Mouse (Mus musculus) retina, postnatal 1 day (tissue): ENCODE data around the gene Ccdc57.
"Not testable (repeated sequence)": the region's sequence is repeated elsewhere in the genome, so short reads cannot be mapped to it uniquely, and the experiment has no call there.

ENCODE experiments used
- DNase-seq: peaks from one replicate; pipeline ENCODE4 v3.0.0-alpha.2; 2012

The Ccdc57 gene

DNA sequence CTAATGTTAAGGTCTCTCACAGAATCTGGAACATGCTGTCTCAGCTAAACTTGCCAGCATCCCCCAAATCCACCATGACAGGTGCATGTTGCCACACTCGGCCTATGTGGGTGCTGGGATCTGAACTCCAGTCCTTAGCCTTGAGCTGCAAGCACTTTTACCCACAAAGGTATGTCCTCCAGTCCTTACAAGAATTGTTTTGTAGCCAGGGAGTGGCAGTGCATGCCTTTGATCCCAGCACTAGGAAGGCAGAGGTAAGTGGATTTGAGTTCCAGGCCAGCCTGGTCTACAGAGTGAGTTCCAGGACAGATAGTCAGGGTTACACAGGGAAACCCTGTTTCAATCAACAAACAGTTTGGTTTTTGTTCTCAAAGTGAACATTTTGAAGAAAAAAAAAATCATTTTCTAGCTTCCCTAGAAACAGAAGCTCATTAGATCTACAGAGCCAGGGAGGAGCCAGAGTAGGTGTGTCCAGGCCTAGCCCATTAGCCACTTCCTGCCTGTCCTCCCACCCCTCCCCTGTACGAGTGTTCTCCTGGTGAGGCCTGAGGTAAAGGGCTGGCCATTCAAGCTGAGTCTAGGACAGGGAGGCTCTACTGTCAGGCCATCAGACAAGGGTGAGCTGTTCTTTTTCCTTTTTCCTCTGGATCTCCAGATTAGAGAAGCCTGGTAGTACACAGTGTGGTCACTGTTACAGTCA, 82.2 kb downstream of the Ccdc57 start:
- DNase-seq, result no peak

DNA sequence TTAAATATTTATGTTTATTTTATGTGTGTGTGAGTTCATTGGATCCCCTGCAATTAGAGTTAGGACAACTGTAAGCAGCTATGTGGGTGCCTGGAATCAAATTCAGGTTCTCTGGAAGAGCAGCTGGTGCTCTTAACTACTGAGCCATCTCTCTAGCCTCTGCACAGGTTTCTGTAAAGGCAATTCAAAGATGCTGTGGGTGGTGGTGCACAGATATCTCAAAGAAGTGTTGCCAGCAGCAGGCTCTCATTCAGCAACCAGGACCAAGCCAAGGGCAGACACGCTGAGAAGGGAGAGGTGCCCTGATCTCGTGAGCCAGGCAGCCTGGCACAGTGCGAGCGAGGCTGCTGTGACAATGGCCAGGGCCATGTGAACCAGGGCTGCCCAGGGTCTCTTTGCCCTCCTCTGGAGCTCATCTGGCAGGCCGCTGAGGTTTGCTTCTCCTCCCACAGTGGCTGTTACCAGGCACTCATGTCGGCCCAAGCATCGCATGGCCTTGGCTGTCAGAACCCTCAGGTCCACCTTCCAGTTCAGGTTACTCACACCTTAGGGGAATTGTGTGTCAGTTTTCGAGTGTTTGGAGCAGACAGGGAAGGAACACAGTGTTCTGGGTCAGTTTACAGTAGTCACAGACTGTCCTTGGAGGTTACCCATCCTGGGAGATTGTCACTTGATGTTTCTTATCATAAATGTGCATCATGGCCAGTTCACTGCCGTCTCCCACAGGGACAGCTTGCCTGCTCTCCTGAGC, 85.8 kb downstream of the Ccdc57 start:
- DNase-seq, result no peak

DNA sequence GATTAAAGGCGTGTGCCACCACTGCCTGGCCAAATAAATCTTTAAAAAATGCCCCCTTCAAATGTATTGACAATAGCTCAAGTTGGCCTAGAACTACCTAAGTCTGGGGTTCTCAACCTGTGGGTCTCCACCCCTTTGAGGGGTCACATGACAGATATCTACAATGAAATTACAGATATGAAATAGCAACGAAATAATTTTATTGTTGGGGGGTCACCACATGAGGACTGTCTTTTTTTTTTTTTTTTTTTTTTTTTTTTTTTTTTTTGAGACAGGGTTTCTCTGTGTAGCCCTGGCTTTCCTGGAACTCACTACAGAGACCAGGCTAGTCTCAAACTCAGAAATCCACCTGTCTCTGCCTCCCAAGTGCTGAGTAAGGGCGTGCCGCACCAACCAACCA, 88.3 kb downstream of the Ccdc57 start:
- no peak for DNase-seq

DNA sequence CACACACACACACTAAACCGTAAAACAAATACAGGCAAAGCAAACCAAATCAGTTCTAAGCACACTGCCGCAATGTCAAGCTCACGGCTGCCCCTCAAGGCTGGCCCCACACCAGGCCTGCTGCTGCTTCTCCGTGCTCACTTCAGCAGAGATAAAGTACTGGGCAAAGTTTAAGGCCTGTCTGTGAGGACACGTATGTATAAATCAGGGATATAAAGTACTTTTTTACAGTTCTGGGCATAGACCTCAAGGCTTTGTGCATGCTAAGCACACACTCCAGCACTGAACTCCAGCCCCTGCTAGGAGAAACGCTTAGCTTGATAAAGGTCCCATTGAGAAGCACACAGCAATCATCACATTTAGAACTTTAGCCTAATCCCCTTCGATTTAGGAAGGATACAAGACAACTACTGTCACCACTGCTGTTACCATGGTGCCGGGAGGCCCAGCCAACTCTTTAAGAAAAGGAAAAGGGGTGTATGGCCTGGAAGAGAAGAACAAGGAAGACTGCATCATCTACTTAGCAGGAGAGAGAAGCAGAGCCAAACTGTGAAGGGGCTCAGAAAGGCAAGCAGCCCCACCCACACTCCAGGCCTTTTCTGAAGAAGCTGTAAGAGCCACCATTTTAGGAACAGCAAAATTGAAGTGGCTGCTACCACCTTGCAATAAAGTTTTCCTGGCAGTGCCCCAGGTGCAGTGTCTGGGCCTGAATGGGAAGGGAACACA, 99.0 kb downstream of the Ccdc57 start:
- DNase-seq, result peak; percentile 10

DNA sequence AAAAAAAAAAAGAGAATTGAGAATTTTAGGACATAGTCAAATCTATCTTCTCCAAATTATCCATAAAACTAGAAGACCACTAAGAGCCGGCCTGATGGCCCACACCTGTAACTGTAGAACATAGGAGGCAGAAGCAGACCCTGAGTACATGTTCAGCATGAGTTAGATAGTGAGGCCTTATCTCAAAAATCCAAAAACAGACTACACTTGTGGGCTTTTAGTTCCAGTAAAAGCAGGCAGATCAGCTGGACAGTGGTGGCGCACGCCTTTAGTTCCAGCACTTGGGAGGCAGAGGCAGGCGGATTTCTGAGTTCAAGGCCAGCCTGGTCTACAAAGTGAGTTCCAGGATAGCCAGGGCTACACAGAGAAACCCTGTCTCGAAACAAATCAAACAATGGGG, 99.7 kb downstream of the Ccdc57 start:
- DNase-seq, result not testable (repeated sequence)

DNA sequence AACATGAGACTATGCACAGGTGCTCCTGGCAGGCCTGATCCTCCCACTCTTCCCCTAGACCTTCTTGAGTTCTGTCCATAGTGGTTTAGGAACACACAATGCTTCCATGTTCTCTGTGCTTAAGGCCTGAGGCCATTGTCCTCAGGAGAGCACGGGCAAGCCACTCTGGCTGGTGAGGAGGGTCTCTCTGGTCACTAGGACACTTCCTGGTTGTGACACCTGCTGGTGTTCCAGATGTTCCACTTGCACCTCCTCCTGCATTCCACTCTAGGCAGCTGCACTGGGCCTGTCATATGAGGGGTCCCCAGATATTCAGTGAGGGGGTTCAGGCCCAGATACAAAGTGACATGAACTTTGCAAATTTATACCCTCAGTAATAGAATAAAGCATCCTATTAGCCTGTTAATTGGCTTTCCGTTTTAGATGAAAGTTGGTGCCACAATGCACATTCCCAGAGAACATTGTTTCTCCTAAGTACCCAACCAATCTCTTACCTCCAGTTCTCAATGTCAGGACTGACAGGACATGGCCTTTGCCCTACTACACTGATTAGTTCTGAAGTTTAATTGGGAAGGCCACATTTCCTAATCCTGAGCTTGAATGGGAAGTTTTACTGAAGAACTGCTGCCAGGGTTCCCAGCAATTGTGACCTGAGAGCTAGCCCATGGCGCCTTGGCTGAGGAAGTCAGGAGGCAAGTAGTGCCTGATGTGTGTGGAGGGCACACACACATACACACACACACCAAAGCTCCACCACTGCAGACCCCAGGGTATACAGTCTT, 100.8 kb downstream of the Ccdc57 start:
- no peak for DNase-seq

DNA sequence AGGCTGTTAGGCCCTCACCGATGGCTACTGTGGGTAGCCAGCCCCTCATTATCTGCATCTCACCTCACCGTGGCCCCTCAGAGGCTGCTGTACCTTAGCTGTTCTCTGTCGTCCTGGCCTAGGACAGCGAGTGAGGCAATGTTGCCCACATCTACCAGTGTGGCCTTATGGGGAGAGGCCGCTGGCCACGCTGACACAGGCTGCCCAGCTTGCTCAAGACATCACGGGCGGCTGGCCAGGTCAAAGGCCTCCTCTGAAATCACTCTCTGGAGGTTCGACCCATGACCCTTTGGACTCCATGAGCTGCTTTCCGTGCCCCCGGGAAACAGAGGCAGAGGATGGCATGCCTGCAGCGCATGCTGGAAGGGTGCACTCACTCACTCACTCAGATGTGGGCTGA, 102.0 kb downstream of the Ccdc57 start:
- no peak for DNase-seq

DNA sequence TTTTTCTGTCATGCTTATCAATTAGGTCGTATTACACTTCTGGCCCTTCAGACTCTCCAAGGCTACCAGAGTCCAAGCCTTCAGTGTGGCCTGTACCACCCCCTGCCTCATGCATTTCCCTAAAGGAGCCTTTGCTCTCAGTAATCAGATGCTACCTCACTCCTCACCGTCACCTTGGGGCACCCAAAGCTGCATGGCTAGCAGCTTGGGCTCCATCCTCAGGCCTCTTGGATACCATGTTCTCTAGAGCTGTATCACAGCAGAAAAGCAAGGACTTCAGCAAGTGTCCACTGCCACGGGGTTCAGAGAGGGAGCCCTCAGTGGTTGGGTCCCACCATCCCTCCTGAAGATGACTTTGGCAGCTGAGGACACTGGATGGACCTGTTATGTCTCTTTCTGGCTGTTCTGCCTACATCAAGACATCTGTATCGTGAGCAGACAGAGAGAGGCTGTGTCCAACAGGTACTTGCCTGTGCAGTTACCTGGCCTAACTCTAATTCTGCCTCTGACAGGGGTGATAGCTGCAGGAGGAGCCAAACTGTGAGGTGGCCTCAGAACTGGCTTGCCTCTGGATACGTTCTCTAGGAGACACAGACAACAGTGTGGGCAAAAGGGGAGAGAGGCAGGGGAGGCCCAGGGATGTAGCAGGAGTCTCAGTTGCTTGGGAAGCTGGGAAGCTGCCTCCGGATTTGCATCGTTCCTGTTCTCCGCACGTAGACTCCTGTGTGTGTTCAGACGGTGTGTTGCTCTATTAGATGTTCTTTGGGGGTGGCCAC, 102.7 kb downstream of the Ccdc57 start:
- no peak for DNase-seq

DNA sequence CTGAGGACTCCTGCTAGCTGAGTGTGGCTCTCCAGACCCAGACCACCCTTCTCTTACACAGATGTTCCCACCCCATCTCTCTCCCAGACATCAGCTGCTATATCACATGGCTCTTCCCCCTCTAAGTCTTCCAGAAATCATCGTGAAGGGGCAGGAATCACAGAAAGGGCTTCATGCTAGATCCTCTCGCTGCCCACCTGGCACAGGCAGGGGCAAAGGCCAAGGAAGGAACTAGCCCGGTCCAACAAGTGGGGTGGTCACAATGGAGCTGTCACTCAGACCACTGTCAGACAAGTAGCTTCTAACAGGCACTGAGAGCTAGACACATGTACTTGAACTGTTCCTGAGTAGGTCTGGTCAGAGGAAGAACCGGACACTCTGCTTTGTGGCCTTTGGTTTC, 104.3 kb downstream of the Ccdc57 start:
- DNase-seq, result no peak

DNA sequence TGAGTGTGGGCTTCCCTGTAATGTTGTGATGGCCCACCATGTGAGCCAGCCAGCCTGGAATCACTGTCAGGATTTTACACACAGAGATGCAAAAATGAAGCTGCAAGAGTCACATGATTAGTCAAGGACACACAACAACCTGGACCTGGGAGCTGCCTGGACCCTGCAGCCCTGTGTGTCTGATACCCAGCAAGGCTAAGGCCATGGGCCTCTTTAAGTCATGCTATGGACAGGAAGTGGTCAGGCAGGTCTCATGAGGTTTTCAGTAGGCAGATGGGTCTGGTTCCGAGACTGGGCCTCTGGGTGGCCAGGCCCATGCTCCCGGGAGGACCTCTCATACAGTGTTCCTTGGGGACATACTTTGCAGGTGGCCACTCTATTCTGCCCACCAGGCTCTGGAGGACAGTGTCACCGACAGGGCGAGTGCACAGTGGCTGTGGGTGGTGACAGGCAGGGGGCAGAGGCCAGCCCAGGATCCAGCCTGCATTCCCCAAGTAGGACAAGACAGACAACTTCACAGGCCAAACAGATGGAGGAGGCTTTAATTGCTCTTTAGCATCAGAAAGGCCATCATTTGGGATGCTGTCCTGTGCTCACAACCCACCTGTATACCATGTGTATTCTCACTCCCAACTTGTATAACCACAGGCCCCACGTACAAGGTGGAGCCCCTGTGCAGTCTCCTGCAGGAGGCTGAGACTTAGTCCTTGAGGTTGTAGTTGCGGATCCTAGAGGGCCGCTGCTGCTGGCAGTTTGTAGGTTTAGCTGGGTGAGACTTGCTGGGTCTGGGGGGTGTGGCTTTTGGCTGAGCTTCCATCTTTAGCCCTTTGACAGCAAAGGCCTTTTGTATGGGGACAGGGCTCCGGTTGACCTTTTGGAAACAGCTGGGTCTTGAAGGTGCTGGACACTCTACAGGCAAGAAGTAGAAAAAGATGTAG, 106.4 kb downstream of the Ccdc57 start:
- no peak for DNase-seq

DNA sequence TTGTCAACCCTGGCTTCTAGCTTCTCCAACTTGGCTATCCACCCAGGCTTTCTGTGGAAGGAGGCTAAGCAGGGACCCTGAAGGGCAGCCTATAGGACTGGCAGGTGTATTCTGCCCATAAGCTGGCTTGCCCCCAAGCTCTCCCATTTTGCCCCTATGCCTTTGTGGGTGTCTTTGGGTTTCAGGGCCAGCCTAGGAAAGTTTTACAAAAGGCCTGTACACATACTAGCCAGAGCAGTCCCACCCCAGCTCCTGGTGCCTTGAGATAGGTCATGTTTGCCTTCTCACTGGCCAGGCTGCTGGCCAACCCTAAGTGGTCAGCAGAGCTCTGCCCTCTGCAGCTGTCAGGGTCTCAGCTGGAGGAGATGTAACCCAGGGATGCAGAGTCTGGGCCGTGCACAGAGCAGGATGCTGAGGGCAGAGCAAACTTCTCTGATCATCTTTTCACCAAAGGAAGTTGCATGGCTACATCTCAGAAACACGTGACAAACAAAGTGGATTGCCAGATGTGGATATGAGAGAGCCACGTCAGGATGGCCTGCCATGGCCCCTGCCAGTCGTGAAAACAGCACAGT, 107.3 kb downstream of the Ccdc57 start:
- no peak for DNase-seq

DNA sequence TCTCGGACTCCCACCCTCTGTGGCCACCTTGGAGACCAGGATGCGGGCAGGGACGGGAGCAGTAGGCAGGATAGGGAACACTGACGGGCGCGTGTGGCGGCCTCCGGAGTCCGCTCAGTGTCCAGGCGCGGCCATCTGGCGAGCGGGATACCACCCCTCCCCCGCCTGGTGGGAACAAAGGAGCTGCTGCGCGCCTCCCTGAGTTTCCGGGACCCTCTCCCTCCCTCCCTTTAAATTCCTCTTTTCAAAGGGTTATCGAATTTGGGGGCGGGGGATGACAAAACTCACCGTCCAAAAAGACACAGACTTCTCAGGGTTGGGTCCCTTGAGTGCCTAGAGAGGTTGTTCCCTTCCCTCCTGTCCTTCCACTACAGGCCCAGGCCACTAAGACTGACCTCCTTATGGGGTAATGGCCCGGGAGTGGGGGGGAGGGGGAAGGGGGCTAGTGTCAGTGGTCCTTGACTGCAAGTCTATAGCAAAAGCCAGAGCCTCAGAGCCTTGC, 107.8 kb downstream of the Ccdc57 start:
- DNase-seq, result no peak

DNA sequence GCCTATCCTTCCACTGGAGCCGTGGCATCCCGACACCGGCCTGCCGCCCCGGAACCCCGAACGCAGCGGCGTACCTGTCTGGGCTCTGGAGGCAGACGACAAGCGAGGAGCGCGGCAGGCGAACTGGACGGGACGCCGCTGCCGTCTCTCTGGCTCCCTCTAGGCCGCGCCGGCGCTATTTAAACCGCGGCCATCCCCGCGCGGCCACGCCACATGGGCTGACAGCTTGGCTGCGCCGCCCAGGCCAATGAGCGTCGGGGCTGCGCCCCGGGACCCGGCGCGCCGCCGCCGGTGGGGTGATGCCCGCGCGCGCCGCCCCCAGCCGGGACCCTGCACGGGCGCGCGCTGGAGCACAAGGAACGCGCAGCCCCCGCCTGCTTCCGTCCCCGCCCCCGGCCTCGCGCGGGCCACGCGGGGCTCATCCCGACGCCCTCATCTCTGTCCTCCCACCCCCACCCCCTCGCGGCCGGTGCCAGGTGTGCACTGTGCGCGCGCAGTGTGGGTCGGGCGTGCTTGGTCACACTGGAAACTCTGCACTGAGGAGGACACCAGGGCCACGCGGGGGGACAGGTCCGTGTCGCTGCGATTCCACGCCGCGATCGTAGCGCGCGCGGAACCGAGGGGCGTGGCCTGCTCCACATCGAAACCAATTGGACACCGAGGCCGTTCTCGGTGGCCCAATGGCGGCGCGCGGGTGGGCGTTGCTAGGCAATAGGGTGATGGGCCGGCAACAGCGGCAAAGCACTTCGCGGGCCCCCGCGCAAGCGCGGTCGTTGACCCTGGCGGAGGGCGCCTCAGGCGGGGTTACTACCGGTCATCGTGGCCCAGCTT, 108.5 kb downstream of the Ccdc57 start, which contains the start of gene Fasn:
Fasn (minus strand) TSS at position 592 of the 831 bp plus-strand sequence.
- peak; percentile 99 for DNase-seq

DNA sequence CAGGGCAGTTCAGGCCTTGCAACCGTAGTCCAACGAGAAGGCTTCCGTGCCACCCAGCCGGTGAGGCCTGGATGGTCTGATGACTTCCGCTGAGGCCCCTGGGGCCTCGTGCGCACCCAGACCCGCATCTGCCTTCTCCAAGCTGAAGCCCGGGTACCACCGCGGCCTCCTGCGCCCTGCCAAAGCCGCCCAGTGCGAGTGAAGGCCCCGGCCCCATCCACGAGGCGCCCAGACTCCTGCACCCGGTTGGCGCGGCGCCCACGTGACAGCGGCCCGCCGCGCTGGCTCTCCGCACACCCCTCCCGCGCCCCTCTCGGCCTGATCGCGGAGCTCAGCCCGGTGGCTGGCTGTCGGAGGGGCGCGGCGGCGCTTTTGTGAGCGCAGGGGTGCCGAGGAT, 109.1 kb downstream of the Ccdc57 start:
- no peak for DNase-seq

DNA sequence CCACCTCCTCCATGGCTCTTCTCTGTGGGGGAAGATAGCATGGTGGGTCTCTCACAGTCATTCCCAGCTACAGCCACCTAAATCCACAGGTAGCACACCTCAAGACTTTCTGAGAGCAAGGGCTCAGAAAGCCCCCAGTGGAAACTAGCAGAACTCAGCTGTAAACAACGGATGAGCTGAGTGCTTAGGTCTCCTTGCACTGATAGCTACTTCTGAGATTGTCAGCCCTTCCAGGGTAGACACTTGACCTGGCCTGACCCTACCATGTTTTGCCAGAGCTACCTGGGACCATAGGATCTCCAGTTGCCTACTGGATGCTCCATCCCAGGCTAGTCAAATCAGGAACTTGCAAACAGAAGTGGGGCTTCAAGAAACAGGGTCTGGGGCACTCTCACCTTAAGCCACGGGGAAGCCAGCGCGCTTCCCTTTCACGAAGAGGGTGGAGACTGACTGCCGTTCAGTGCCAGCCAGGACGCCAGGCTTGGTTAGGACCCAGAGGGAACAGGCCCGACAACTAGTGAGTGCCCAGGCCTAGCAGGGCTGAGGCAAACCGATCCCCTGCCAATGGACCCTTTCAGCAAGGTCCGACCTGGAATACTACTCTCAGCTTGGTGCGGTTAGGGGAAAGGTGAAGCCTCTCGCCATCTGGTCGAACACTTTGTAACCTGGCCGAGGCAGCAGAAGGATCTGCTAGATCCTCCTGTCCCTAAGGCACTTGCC, 109.7 kb downstream of the Ccdc57 start:
- DNase-seq, result no peak

DNA sequence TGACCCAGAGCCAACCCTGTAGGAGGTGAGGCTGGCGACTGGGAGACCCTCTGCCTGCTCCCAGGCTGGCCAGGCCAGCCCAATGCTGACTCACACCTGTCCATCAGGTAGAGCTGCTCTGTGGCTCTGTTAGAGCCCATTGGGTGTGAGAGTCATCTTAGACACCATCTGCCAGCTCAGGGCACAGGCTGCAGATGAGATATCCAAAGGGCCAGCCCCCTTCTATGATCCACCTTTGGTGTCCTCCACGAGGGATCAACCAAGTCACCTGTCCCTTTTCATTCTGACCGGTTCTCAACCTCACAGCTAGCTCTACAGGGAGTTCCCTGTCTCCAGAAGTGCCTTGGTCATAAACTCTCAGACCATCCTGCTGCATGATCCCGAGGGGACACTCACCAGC, 110.4 kb downstream of the Ccdc57 start:
- DNase-seq, result no peak

DNA sequence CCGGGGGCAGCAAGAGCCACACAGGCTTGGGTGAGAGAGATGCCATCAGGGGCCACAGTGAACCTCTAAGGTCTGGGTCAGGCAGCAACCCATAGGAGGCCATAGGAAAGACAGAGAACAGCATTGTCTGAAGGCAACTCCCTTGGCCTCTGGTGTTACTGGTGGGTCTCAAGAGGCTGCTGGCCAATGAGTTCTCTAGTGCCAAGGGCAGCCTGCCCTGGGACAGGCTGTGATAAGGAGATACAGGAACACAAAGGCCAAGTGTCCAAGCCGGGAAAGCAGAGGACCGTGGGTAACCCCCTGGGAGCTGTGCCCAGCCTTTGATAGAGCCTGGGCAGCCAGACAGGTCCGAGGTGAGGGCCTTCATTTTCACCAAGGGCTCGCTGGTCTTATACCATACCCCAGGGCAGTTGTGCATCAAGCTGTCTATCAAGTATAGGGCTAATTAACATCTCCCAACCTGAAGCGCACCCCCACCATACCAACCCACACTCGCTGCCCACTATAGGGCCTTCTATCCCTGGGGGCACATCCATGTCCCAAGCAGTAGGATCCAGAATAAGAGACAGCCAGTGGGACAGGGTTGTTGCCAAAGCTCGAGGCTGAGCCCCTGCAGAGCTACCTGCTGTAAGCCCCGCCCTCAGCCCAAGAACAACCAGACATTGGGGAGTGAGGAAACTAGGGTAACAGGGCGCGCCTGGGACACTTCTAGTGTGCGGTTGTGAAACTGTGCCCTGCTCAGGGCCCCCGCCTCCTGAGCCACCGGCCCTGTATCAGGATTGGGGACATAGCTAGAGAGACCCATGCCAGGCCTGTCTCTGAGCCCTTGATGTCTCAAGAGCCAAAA, 111.4 kb downstream of the Ccdc57 start:
- no peak for DNase-seq

DNA sequence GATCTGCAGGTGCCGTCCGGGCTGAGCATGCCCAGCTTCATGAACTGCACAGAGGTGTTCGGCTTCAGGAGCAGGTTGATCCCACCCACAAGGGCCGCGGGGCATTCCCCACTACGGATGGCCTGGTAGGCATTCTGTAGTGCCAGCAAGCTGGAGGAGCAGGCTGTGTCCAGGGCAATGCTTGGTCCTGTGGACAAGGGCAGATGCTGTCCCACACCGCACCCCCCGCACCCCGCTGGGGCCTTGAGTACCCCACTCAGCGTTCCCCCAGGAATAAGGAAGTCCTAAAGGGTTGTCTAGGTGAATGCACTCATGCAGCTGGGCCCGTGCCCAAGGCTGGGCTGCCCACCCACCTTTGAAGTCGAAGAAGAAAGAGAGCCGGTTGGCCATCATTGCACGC, 112.1 kb downstream of the Ccdc57 start:
- DNase-seq, result no peak
